Mouse (Mus musculus): ENCODE data around the gene E330017A01Rik. TPM values are rescaled to one million over a fixed set of nuclear protein-coding genes. Genes with fewer than 3 reads are reported as not detected.

Gene E330017A01Rik
- total RNA-seq, 1 experiment from 2014 or later, result not detected

GRCm38 (mm10) chr16:58589444-58589843 is 49.1 kb downstream of the E330017A01Rik start:
- DNase-seq, result no peak

Other genes with a start within 250 kb of the E330017A01Rik start
- 11.4 and 11.8 TPM in 2 replicates for gene Dcbld2, start 230.3 kb downstream of the E330017A01Rik start, total RNA-seq (2021)
- gene St3gal6, start 114.5 kb downstream of the E330017A01Rik start, total RNA-seq (2021), result 21.9 and 35.0 TPM in 2 replicates
- not detected in 2 replicates for gene Gm813, start 21.8 kb downstream of the E330017A01Rik start, total RNA-seq (2021)
- 20.5 and 27.8 TPM in 2 replicates for gene Cpox, start 31.6 kb upstream of the E330017A01Rik start, total RNA-seq (2021)
- gene Gpr15, start 80.3 kb upstream of the E330017A01Rik start, total RNA-seq (2021), result not detected in 2 replicates
- 68.9 and 82.2 TPM in 2 replicates for gene Cldnd1, start 89.2 kb upstream of the E330017A01Rik start, total RNA-seq (2021)
- gene Olfr172, start 124.4 kb upstream of the E330017A01Rik start, total RNA-seq (2021), result not detected in 2 replicates
- not detected in 2 replicates for gene Olfr173, start 161.5 kb upstream of the E330017A01Rik start, total RNA-seq (2021)
- not detected in 2 replicates for gene Olfr175-ps1, start 188.0 kb upstream of the E330017A01Rik start, total RNA-seq (2021)
- gene Olfr177, start 236.0 kb upstream of the E330017A01Rik start, total RNA-seq (2021), result not detected in 2 replicates

All from adrenal gland, postnatal 14 days (tissue).